Mouse (Mus musculus) cortical plate, adult 2 months (tissue): ENCODE measurements around the gene H2-T24. TPM values are rescaled to one million over a fixed set of nuclear protein-coding genes. Genes with fewer than 3 reads are reported as not detected.

ENCODE experiments used
- H3K27ac ChIP-seq: fragments of 200-500 bp; 2 replicates; pipeline ENCODE4 v1.5.1; 2012; ENCODE audit warnings: low read length, control low read depth, inconsistent platforms; ENCODE audit not compliant: insufficient read depth
- H3K4me1 ChIP-seq: fragments of 200-500 bp; 2 replicates; pipeline ENCODE4 v1.6.1; 2011; ENCODE audit warnings: low read length; ENCODE audit not compliant: control insufficient read depth, insufficient read depth
- H3K4me3 ChIP-seq: fragments of 200-500 bp; 2 replicates; pipeline ENCODE4 v1.5.1; 2011; ENCODE audit warnings: mild to moderate bottlenecking, low read length, control low read depth; ENCODE audit not compliant: insufficient read depth
- POLR2A ChIP-seq: fragments of 200-500 bp; IDR thresholded peaks from 2 replicates; pipeline ENCODE4 v1.6.1; 2011; ENCODE audit warnings: mild to moderate bottlenecking, low read length, control low read depth; ENCODE audit not compliant: insufficient read depth; ENCODE audit errors: extremely low read depth
- polyA plus RNA-seq: library from polyadenylated mRNA; depleted of rRNA; stranded (reverse); fragments of >200 nt; gene quantifications from 2 replicates; pipeline ENCODE4 v1.2.3, GENCODE M21; 2012; rRNA removed

Gene H2-T24
- polyA plus RNA-seq, 1 experiment: 1.3 TPM

DNA sequence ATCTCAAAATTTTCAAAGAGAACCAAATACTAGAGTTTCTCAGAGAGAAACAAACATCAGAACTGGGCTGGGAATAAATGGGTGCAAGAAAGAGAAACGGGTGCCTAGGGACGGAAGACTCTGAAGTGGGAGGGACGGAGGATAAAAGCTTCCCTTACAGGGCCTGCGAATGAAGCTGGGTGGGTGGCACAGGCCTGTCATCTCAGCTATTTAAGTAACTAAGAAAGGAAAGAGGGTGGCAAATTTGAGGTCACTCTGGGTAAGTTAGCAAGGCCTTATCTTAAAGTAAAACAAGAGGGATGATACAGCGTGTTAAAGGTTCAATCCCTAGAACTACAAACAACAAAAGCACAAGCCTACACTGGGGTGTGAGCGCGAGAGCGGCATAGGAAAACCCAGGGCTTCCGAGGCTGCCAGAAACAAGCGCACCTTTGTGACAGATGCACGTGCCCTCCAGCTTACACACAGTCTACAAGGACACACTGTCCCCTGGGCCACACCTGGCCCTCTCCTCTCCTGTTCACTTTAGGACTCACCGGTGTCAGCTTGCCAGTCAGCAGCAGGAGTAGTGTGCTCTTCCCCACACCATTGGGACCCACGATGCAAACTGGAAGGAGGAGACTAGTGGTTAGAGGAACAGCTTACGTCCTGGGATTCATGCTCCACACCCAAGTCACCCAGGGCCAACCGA is 61.7 kb downstream of the H2-T24 start:
- no peak for TF ChIP-seq POLR2A
- H3K4me1 ChIP-seq: no peaks in the 10 kb centered on the region

More for the DNA sequence above, 61.7 kb downstream of the H2-T24 start:
- H3K4me3 ChIP-seq: no peak overlapping the region
- H3K27ac ChIP-seq: no peak overlapping the region

Other genes starting within 250 kb of the H2-T24 start
- gene Ier3, start 198.9 kb downstream of the H2-T24 start, polyA plus RNA-seq: 13.4 and 18.4 TPM in 2 replicates
- 212 and 223 TPM in 2 replicates for gene Flot1, start 197.3 kb downstream of the H2-T24 start, polyA plus RNA-seq
- gene Tubb5, start 182.3 kb downstream of the H2-T24 start, polyA plus RNA-seq: 453 and 474 TPM in 2 replicates
- gene Mdc1, start 179.0 kb downstream of the H2-T24 start, polyA plus RNA-seq: 7.7 and 8.4 TPM in 2 replicates
- 7.5 and 9.3 TPM in 2 replicates for gene Nrm, start 159.2 kb downstream of the H2-T24 start, polyA plus RNA-seq
- gene Ppp1r18, start 155.0 kb downstream of the H2-T24 start, polyA plus RNA-seq: 11.1 and 11.4 TPM in 2 replicates
- gene Dhx16, start 140.7 kb downstream of the H2-T24 start, polyA plus RNA-seq: 42.6 and 44.1 TPM in 2 replicates
- gene 2310061I04Rik, start 123.1 kb downstream of the H2-T24 start, polyA plus RNA-seq: 103 TPM in 2 replicates
- 92.6 and 96.8 TPM in 2 replicates for gene Atat1, start 110.5 kb downstream of the H2-T24 start, polyA plus RNA-seq
- gene Mrps18b, start 104.2 kb downstream of the H2-T24 start, polyA plus RNA-seq: 64.3 and 65.7 TPM in 2 replicates
- 39.6 TPM in 2 replicates for gene Ppp1r10, start 104.1 kb downstream of the H2-T24 start, polyA plus RNA-seq
- 76.4 and 87.8 TPM in 2 replicates for gene Abcf1, start 50.8 kb downstream of the H2-T24 start, polyA plus RNA-seq
- 131 and 140 TPM in 2 replicates for gene Gnl1, start 40.7 kb downstream of the H2-T24 start, polyA plus RNA-seq
- gene Prr3, start 40.3 kb downstream of the H2-T24 start, polyA plus RNA-seq: 47.0 and 47.8 TPM in 2 replicates
- 27.6 and 31.8 TPM in 2 replicates for gene H2-T23, start 12.3 kb upstream of the H2-T24 start, polyA plus RNA-seq
- 18.3 and 19.0 TPM in 2 replicates for gene H2-T22, start 22.2 kb upstream of the H2-T24 start, polyA plus RNA-seq
- gene Gm6034, start 22.4 kb upstream of the H2-T24 start, polyA plus RNA-seq: not detected in 2 replicates
- 0.23 and 0.35 TPM in 2 replicates for gene Gm11127, start 37.8 kb upstream of the H2-T24 start, polyA plus RNA-seq
- gene Gm19684, start 101.1 kb upstream of the H2-T24 start, polyA plus RNA-seq: not detected in 2 replicates
- gene Gm7030, start 108.9 kb upstream of the H2-T24 start, polyA plus RNA-seq: not detected in 2 replicates
- not detected in 2 replicates for gene Gm8909, start 148.0 kb upstream of the H2-T24 start, polyA plus RNA-seq
- gene H2-T3, start 169.7 kb upstream of the H2-T24 start, polyA plus RNA-seq: not detected in 2 replicates
- gene Rpp21, start 237.5 kb upstream of the H2-T24 start, polyA plus RNA-seq: 59.3 and 60.0 TPM in 2 replicates